Mouse (Mus musculus) left cerebral cortex, adult 9 months (tissue): ENCODE measurements at regions not wholly inside any gene's neighbourhood (a gene's known extent, or its start where the extent isn't known, plus 50 kb on each side); places are given as distances from the start of the nearest gene placed in this dataset.

ENCODE experiments used
- DNase-seq, 2 experiments: peaks; one replicate each; pipeline ENCODE4 v3.0.0; 2022; ENCODE audit warnings: low spot score in 2 of 2

GRCm38 (mm10) chr1:119123402-119123801 lies 70.0 kb upstream of the Gli2 start:
- no peak for DNase-seq

- DNase-seq: no peak
Observed at GRCm38 (mm10) chr1:119122975-119123374, 69.6 kb upstream of the Gli2 start.

- DNase-seq: no peak
Observed at GRCm38 (mm10) chr1:119119863-119120569, 66.6 kb upstream of the Gli2 start.

- no peak for DNase-seq
Observed at GRCm38 (mm10) chr1:119115106-119115674, 61.8 kb upstream of the Gli2 start.

- no peak for DNase-seq
Observed at GRCm38 (mm10) chr1:119108578-119108977, 55.2 kb upstream of the Gli2 start.

GRCm38 (mm10) chr1:119106246-119106975 lies 53.0 kb upstream of the Gli2 start:
- DNase-seq: no peak
